Mouse (Mus musculus) liver, postnatal 0 days (tissue): Measurements from ENCODE around the gene Sh3bp2.

Source experiments
- CTCF ChIP-seq: sonication (generic); IDR thresholded peaks from 2 replicates; pipeline ENCODE4 v1.5.1; 2016; ENCODE audit warnings: antibody characterized with exemption, low read depth
- EP300 ChIP-seq: IDR thresholded peaks from 2 replicates; pipeline ENCODE4 v1.6.1; 2016; ENCODE audit warnings: antibody characterized with exemption, low read depth, mild to moderate bottlenecking

GRCm38 (mm10) chr5:34579377-34579776, 53.7 kb downstream of the Sh3bp2 start:
- TF ChIP-seq CTCF (no peak), EP300 (peak; percentile 54)
